Mouse (Mus musculus) ovary, postnatal 10 days (tissue): ENCODE results near the gene C1ql4.
"Not testable (repeated sequence)": the region's sequence is repeated elsewhere in the genome, so short reads cannot be mapped to it uniquely, and the experiment has no call there.

Experiments
- DNase-seq: peaks from one replicate; pipeline ENCODE4 v3.0.0; 2022; ENCODE audit warnings: low spot score

Gene C1ql4

DNA sequence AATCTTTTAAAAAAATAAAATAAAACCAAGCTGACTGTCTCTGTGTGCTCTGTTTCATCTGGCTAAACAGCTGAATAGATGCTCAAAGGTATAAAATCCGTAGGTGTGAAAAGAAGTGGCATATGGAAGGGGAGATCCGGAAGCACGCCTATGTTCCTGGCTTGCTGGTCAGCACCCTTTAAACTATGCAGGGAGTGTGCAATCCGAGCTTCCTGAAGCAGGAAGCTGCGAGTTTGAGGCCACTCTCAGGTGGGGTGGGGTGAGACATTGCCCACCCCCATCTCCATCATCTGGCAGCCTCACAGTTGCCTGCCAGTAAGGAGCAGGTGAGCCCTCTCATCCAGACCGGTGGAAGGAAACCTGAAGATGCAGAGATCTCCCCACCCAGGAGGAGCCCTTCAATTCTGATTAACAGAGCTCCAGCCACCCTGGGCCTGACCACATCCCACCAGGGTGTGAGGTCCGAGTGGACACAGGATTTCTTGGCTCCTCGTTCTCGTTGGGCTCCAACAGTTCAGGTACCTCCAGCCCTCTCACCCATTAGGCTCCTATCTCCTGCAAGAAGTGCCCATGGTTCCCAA is 13.5 kb downstream of the C1ql4 start, which contains the start of gene Troap:
Troap (plus strand) TSS at position 557 of the 581 bp plus-strand sequence.
- DNase-seq = no peak

DNA sequence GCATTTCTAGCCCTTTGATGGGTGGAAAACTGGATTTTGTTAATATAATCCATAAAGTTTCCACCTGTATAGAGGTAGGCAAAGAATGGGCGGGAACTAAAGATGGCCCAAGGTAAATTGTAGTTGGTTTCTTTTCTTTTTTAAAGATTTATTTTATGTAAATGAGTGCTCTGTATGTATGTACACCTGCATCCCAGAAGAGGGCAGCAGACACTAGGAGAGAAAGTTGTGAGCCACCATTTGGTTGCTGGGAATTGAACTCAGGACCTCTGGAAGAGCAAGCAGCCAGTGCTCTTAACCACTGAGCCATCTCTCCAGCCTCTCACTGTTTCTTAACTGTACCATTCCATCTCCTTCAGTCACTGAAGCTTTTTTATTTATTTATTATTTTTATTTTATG is 15.6 kb downstream of the C1ql4 start:
- no peak for DNase-seq

DNA sequence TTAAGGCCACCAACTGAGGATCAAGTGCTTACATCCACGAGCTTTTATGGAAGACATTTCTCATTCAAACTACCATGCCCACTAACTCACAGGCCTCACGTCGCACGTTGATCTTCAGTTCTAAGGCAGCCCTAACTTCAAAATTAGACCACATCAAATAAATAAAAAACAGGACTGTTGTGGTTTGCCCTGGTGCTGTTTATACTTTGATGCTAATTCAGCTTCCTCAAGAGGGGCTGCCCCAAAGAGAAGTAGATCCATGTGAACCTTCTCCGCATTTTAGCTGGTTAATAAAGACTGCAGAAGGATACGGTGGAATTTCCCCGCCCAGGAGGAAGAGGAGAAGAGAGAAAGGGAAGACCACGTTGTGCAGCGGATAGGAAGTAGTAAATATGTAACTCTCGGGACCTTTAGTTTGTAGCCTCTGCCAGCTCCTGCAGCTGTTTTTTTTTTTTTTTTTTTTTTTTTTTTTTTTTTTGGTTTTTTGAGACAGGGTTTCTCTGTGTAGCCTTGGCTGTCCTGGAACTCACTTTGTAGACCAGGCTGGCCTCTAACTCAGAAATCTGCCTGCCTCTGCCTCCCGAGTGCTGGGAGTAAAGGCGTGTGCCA is 22.0 kb downstream of the C1ql4 start:
- DNase-seq = no peak

DNA sequence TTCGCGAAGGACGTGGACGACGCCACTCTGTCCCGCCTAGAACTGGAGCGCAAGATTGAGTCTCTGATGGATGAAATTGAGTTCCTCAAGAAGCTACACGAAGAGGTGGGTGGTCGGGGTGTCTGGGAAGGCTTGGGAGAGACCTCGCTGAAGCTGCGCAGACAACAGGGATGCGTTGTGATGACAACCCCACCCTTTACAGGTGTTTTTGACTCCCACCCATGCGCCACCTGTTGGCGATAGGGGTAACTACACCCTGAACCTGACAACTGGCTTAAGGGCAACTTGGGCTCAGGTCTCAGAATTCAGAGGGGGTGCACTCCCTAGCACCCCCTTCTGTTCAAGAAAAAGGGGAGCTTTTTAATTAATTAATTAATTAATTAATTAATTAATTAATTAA is 31.3 kb downstream of the C1ql4 start:
- no peak for DNase-seq

DNA sequence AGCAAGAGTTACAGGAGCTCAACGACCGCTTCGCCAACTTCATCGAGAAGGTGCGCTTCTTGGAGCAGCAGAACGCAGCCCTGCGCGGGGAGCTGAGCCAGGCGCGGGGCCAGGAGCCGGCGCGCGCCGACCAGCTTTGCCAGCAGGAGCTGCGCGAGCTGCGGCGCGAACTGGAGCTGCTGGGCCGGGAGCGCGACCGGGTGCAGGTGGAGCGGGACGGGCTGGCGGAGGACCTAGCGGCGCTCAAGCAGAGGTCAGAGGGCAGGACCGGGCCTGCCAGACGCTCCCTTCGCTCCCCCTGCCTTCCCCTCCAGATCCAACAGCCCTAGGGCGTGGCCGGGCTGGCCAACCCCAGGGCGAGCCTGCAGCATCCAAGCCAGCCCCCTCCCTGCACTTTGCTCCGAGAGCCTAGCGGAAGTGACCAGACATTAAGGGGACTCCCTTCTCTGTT is 32.1 kb downstream of the C1ql4 start:
- no peak for DNase-seq

DNA sequence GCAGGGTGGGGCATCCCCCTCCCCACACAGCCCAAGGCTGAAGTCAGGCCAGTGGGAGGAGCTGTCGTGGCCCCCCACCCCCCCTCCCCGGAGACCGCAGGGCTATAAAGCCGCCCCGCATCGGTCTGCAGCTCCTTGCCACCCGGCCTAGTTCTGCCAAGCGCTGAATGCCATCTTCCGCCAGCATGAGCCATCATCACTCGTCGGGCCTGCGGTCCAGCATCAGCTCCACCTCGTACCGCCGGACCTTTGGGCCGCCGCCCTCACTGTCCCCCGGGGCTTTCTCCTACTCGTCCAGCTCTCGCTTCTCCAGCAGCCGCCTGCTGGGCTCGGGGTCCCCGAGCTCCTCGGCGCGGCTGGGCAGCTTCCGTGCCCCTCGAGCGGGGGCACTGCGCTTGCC is 32.6 kb downstream of the C1ql4 start, which contains the start of gene Prph:
Prph (plus strand) TSS at position 135 of the 400 bp plus-strand sequence.
- DNase-seq = no peak

DNA sequence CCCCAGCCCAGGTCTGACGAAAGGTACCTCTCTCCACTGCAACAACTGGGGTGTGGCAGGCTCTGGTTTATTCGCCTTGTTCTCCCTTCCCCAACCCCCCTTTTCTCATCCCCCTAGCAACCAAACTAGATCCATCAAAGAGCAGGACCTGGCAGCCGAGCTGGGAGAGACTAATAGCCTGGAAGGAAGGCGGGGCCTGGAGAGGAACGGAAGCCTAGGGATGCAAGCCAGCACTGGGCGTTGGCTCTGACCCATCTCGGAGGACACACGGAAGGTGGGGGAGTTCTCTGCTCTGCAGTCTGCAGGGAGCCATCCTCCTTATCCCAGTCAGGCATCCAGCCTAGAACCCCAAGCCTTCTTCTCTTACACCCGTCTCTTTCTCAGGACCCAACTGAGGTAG is 34.2 kb downstream of the C1ql4 start:
- DNase-seq = no peak

DNA sequence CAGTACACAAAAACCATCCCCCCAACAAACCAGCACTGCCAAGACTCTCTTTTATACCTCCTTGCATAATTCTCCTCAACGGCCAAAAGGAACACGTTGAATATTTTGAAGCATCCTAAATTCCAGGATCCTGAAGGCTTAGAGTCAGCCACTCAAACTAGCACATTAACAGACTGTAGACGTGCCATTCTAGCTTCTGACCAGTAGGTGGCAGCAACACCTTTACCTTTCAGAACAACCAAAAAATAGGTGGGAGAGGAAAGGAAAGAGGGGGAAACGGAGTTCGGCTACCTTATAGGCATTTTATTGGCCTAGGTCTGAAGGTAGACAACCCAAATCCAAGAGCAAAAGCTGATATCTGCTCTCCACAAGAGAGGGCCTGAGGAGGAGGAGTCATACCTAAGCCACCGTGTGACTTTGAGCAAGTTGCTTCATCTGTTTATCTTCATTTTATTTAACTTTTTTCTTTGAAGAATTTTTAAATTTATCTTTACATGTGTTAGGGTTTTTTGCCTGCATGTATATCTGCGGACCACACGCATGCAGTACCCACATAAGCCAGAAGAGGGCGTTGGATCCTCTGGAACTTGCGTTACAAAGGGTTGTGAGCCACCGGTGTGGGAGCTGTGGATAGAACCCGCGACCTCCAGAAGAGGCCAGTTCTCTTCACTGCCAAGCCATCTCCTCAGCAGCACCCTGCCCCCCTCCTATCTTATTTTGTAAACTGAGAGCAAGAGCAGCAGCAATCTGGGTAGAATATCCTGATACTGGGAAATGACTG is 38.0 kb downstream of the C1ql4 start:
- no peak for DNase-seq

DNA sequence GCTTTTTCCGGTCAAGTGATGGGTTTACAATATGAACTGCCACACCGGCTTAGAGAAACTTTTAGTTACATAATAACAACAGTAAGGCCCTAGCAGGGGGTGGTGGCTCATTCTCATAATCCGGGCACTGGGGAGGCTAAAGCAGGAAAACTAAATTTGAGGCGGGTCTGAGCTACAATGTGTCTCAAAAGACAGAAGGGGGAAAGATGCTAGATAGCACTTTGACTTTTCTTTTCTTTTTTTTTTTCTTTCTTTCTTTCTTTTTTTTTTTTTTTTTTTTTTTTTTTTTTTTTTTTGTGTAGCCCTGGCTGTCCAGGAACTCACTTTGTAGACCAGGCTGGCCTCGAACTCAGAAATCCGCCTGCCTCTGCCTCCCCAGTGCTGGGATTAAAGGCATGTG is 41.9 kb downstream of the C1ql4 start:
- not testable (repeated sequence) for DNase-seq

DNA sequence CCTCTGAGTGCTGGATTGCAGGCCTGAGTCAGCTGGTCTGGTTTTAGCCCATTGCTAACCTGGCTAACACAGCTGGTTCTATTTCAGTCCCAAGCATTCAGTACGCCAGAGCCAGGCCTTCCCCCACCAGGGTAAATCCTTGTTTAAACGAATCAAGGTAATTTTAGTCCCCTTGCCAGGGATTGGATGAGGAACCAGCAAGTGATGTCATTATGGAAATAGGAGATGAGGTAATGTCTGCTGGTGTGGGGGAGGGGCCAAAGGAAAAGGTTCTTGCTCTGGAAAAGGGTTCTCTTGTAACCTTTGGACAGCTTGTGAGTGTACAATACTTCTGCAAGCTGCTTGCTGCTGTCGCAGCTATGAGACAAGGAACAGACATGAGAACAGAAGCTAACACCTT is 42.8 kb downstream of the C1ql4 start:
- DNase-seq = no peak

DNA sequence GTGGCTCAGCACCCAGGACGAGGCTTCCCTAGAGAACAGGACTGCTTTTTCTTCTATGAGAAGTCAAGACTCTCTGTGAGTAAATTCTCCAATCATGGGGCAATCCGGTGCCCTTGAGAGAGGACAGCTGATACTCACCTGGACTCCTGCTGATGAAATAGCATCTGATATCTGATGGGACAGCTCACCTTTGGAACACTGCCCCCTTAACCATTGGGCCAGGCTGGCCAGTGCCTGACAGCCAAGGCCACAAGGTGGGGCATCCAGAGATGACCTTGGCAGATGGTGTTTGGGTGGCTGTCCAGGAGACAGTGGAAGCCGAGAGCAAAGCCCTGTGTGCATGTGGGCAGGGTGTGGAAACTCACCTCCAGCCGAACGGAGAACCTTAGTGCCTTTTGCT is 45.3 kb downstream of the C1ql4 start:
- DNase-seq = no peak

DNA sequence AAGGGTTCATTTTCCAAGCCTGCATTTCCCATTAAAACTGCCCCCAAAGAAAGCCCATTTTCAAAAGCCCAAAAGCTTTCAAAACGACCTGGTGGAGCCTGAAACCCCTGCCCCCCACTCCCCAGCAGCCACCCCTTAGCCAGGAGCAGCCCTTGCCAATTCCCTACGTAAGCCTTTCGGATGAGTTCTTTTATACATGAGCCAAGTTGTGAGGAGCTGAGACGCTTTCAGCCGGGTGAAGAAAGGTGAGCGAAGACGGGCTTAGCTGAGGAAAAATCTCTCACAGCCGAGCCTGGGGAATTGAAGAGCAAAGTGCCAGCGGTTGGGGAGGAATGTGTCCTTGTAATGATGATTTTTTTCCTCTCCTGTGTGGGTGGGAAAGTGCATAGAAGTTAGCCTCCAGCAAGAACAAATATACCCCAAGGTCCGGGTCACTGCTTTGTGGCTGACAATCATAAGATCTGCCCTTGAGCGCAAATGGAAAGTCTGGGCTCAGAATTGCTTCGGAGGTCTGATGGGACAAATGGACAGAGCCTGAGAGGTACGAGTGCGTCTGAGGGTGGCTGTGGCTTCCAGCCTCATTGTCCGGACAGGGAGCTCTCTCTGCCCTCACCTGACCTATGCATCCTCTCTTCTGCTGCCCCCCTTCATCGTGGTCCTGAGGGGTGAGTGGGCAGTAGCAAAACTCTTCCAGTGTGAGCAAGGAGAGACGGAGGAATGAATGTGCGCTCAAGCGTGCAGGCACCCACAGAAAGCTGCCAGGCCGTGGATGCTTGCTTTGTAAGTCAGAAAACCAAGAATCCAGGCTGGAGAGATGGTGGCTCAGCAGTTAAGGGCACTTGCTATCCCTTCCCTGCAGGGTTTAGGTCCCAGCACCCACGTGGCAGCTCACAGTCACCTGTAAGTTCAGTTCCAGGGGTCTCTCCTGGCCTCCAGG is 46.4 kb downstream of the C1ql4 start:
- DNase-seq = no peak

DNA sequence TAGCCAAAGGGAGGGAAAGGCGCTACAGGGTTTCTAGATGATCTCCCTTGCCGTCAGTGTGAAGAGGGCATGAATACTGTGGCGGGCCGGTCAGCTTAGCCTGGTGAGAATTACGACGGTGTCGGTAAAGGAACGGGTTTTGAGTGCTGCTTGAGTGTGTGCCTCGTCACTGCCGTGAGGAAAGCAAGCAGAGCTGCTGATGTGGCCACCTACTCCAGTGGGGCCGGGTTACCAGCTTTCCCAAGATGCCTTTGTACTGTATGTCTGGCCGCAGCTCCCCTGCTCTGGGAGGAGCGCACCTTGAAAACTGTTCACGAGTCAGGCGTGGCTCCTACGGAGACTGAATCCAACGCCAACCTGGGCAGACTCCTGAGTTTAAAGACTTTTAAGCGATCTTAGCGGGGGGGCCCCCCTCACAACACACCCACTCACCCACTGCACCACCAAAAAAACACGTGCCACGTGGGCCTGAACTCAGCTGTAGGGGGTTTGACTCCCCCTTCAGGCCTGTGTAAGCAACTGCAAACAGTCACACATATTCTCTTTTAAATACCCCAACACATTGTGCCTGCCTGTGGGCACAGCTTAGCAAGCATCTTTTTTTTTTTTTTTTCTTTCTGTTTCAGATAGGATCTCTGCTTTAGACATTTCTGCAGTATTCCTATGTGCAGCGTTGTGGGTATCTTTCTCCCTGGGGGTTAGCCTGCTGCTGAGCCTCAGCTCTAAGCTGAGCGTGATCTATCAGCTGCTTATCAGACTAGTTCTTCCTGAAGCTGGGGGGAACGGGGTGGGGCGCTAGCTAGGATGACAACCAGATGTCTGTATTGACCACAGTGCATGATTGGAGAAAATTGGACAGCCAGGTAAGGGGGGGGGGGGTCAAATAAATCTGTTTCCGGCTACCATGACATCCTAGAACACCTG is 47.4 kb downstream of the C1ql4 start:
- no peak for DNase-seq

DNA sequence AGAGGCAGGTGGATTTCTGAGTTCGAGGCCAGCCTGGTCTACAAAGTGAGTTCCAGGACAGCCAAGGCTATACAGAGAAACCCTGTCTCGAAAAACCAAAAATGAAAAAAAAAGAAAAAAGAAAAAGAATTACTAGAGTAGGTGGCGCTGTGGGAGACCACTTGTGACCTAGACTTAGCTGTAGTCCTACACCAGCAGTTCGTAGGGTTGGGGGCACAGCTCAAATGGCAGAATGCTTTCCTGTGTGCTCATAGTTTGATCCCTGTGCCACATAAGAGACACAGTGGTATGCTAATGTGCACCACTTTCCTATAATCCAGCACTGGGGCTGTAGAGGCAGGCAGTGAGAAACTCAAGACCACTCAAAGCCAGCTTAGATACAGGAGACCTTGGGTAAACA is 48.3 kb downstream of the C1ql4 start:
- DNase-seq = no peak

DNA sequence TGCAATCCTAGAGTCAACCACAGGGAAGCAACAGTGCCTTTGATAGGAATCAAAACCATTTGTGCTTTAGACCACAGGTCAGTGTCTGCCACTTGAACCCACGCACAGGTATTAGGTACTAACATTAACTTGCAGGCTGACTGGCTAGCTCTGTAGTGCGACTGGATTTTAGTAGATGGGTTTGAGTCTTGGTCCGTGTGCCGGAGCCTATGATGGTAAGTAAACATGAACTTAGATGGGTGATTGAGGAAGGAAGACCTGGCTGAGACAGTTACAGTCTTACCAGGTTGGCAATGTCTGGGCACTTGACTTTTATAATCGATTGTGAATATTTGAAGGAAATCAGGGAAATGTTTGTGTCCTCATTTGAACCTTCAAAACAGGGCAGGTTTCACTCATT is 48.8 kb downstream of the C1ql4 start:
- DNase-seq = no peak

DNA sequence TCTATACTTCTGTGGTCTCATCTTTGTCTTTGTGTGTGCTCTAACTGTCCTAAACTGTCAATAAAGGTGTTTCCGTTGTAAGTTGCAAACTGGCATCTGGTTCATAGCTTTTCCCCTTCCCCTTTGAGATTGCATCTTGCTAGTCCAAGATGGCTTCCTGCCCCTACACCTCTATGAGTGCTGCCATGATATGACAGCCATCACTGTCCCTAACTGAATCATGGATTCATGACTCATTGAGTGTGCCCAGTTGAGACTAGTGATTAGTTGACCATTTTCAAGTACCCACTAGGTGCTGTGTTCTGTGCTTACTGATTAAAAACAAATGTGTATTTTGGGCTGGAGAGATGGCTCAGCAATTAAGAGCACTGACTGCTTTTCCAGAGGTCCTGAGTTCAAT is 49.6 kb downstream of the C1ql4 start:
- DNase-seq = no peak

DNA sequence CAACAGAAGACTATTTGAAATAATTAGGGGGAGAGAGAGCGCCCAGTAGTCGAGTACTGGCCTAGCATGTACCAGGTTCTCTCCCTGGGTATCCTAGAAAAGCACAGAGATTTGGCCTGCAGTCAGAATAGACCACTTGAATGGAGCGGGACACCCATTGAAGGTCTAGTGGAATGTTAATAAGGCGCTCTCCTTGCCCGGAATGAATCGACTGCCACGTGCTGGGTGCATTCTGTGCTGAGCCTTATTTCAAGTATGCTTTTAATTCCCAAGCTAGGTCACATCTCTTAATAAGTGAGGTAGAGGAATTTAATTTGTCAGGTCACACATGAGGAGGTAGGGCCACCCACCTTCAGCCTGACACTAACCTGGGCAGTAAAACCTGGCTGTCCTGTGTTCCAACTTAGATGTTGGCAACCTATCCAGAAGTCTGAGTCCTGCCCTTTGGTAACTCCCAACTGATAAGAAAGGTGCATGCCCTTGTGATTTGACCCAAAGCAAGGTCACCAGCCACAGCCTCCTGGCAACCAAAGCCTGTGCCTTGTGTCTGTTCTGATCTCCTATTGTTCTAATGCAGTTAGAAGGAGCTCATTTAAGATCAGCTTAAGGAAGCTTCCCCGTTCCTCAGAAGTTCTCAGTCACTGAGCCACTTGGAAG is 51.2 kb downstream of the C1ql4 start:
- DNase-seq = no peak

DNA sequence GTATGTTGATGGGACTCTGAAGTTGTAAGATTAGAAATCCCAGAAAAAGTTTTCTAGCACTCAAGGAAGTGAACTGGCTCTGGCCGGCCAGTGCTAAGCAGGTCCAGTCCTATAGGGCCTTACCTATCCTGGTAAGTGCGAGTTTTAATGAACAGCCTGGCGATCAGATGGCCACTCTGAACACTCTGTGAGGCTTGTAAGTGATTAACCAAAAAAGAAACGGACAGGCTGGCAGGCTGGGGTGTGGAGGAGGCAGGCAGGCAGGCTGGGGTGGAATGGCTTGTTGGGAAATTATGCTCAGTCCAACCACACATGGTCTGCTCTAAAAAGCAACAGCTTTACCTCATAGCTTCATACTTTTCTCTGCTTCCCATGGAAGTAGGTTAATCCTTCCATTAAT is 52.2 kb downstream of the C1ql4 start:
- no peak for DNase-seq
